Mouse (Mus musculus) ES-E14 (cell line): Measurements from ENCODE around the gene Tkfc.

Source experiments
- CHD2 ChIP-seq: IDR thresholded peaks from 2 replicates; pipeline ENCODE4 v1.6.1; 2014; ENCODE audit warnings: mild to moderate bottlenecking, low read depth, low read length, inconsistent platforms
- HCFC1 ChIP-seq: IDR thresholded peaks from 2 replicates; pipeline ENCODE4 v1.6.1; 2012; ENCODE audit warnings: low read length, inconsistent platforms, borderline replicate concordance; ENCODE audit not compliant: insufficient read depth
- ZC3H11A ChIP-seq: IDR thresholded peaks from 2 replicates; pipeline ENCODE4 v1.6.1; 2012; ENCODE audit warnings: low read depth, mild to moderate bottlenecking, inconsistent platforms, low read length, borderline replicate concordance
- ZNF384 ChIP-seq: IDR thresholded peaks from 2 replicates; pipeline ENCODE4 v1.6.1; 2012; ENCODE audit warnings: low read depth, low read length, inconsistent platforms

GRCm38 (mm10) chr19:10637840-10638239 is 32.4 kb upstream of the Tkfc start:
- TF ChIP-seq ZNF384 = no peak
- no peak for TF ChIP-seq HCFC1
- no peak for TF ChIP-seq ZC3H11A
- TF ChIP-seq CHD2 = no peak
